Mouse (Mus musculus) lung, postnatal 14 days (tissue): Measurements from ENCODE around the gene Tmem8.
"Not testable (repeated sequence)": the region's sequence is repeated elsewhere in the genome, so short reads cannot be mapped to it uniquely, and the experiment has no call there.

Experiments
- DNase-seq: peaks from one replicate; pipeline ENCODE4 v3.0.0; 2021

The Tmem8 gene

GRCm38 (mm10) chr17:26113181-26113948, at the start of gene Tmem8:
Tmem8 (plus strand) TSS chr17:26113299.
- DNase-seq, result peak; percentile 70

- DNase-seq, result no peak
Observed at GRCm38 (mm10) chr17:26064916-26065315, 48.2 kb upstream of the Tmem8 start.

GRCm38 (mm10) chr17:26066488-26067020, 46.5 kb upstream of the Tmem8 start:
- no peak for DNase-seq

GRCm38 (mm10) chr17:26068024-26068830, 44.9 kb upstream of the Tmem8 start:
- peak; percentile 14 for DNase-seq

- DNase-seq, result peak; percentile 81
Observed at GRCm38 (mm10) chr17:26068831-26069739, 44.0 kb upstream of the Tmem8 start, which contains the start of gene Rab11fip3. Rab11fip3 (minus strand) TSS chr17:26069555.

GRCm38 (mm10) chr17:26070136-26070535, 43.0 kb upstream of the Tmem8 start:
- no peak for DNase-seq

- no peak for DNase-seq
Observed at GRCm38 (mm10) chr17:26075246-26075645, 37.9 kb upstream of the Tmem8 start.

- no peak for DNase-seq
Observed at GRCm38 (mm10) chr17:26078851-26079250, 34.2 kb upstream of the Tmem8 start.

- no peak for DNase-seq
Observed at GRCm38 (mm10) chr17:26080867-26081266, 32.2 kb upstream of the Tmem8 start.

GRCm38 (mm10) chr17:26087059-26087564, 26.0 kb upstream of the Tmem8 start:
- no peak for DNase-seq

GRCm38 (mm10) chr17:26089905-26090632, 23.0 kb upstream of the Tmem8 start, which contains the start of gene Decr2:
Decr2 (minus strand) TSS chr17:26090337.
- DNase-seq, result peak; percentile 92

GRCm38 (mm10) chr17:26094531-26095110, 18.5 kb upstream of the Tmem8 start:
- DNase-seq, result no peak

GRCm38 (mm10) chr17:26095121-26095740, 17.9 kb upstream of the Tmem8 start, which contains the start of gene Nme4:
Nme4 (minus strand) TSS chr17:26095602.
- peak; percentile 34 for DNase-seq

- DNase-seq, result no peak
Observed at GRCm38 (mm10) chr17:26098461-26098860, 14.6 kb upstream of the Tmem8 start.

- DNase-seq, result not testable (repeated sequence)
Observed at GRCm38 (mm10) chr17:26099316-26099715, 13.8 kb upstream of the Tmem8 start.

GRCm38 (mm10) chr17:26100166-26100565, 12.9 kb upstream of the Tmem8 start:
- DNase-seq, result no peak

GRCm38 (mm10) chr17:26101478-26101877, 11.6 kb upstream of the Tmem8 start:
- no peak for DNase-seq

GRCm38 (mm10) chr17:26105619-26106018, 7.5 kb upstream of the Tmem8 start:
- DNase-seq, result no peak

- no peak for DNase-seq
Observed at GRCm38 (mm10) chr17:26110156-26110555, 2.9 kb upstream of the Tmem8 start.

- no peak for DNase-seq
Observed at GRCm38 (mm10) chr17:26111024-26111423, 2.1 kb upstream of the Tmem8 start.

GRCm38 (mm10) chr17:26111722-26112121, 1.4 kb upstream of the Tmem8 start:
- DNase-seq, result no peak
